Mouse (Mus musculus) midbrain, embryonic 14.5 days (tissue): Measurements from ENCODE around the gene Gm21865. TPM values are rescaled to one million over a fixed set of nuclear protein-coding genes. Genes with fewer than 3 reads are reported as not detected.
"Not testable (repeated sequence)": the region's sequence is repeated elsewhere in the genome, so short reads cannot be mapped to it uniquely, and the experiment has no call there.

Experiments used
- ATAC-seq: fragments of 200-750 bp; cut with Nextera tagmentation; 2 replicates; pipeline ENCODE4 v1.8.0; 2017; ENCODE audit warnings: moderate number of reproducible peaks, moderate library complexity; ENCODE audit not compliant: low FRiP score, low TSS enrichment
- DNase-seq: peaks from one replicate; pipeline ENCODE4 v3.0.0-alpha.2; 2015
- H3K27ac ChIP-seq: fragments of 300-500 bp; sonication (generic); replicated peaks from 2 replicates; pipeline ENCODE4 v1.5.1; 2014; ENCODE audit warnings: mild to moderate bottlenecking, low read depth, low read length, moderate library complexity
- H3K27me3 ChIP-seq: fragments of 300-500 bp; sonication (generic); 2 replicates; pipeline ENCODE4 v1.6.1; 2014; ENCODE audit warnings: low read length, control low read depth, mixed read lengths; ENCODE audit not compliant: control insufficient read depth, insufficient read depth
- H3K36me3 ChIP-seq: fragments of 300-500 bp; sonication (generic); 2 replicates; pipeline ENCODE4 v1.6.1; 2014; ENCODE audit warnings: low read length, control low read depth; ENCODE audit not compliant: control insufficient read depth, insufficient read depth
- H3K4me1 ChIP-seq: fragments of 300-500 bp; sonication (generic); 2 replicates; pipeline ENCODE4 v1.6.1; 2014; ENCODE audit warnings: mild to moderate bottlenecking, antibody characterized with exemption, low read length, control low read depth; ENCODE audit not compliant: control insufficient read depth, insufficient read depth
- H3K4me2 ChIP-seq: fragments of 300-500 bp; sonication (generic); 2 replicates; pipeline ENCODE4 v1.6.1; 2014; ENCODE audit warnings: mild to moderate bottlenecking, low read length, moderate library complexity
- H3K4me3 ChIP-seq: fragments of 300-500 bp; sonication (generic); replicated peaks from 2 replicates; pipeline ENCODE4 v1.5.1; 2014; ENCODE audit warnings: low read depth, low read length
- H3K9ac ChIP-seq: fragments of 300-500 bp; sonication (generic); replicated peaks from 2 replicates; pipeline ENCODE4 v1.6.1; 2014; ENCODE audit warnings: mild to moderate bottlenecking, low read length, moderate library complexity
- H3K9me3 ChIP-seq: fragments of 300-500 bp; sonication (generic); 2 replicates; pipeline ENCODE4 v1.6.1; 2016; ENCODE audit warnings: low read length, control low read depth, mixed read lengths; ENCODE audit not compliant: control insufficient read depth
- WGBS: fragments of 180-500 bp; shearing (Covaris S2); extraction: QIAGEN DNeasy Blood & Tissue Kit; methylation state at CpG from one replicate; pipeline ENCODE4 v1.1.7; 2014; 5-methylcytosine and 5-hydroxymethylcytosine counted together
- polyA plus RNA-seq: library from polyadenylated mRNA; unstranded; fragments of >200 nt; fragmentation: Nextera tagmentation; extraction: Ambion mirVana; gene quantifications from 2 replicates; pipeline ENCODE4 v1.2.1, GENCODE M21; 2014

Gm21865 gene
- not detected in 2 replicates for polyA plus RNA-seq

- not testable (repeated sequence) for H3K4me2 ChIP-seq, H3K9ac ChIP-seq, H3K4me3 ChIP-seq, DNase-seq, H3K27me3 ChIP-seq, ATAC-seq, H3K27ac ChIP-seq, H3K4me1 ChIP-seq, H3K36me3 ChIP-seq, H3K9me3 ChIP-seq
- WGBS: no CpG with 5 or more reads among the region's 7 CpGs
These were observed at the start of gene Gm21865 for GRCm38 (mm10) chrY:40316803-40317202. Gm21865 (minus strand) TSS chrY:40316903.

Other genes starting within 250 kb of the Gm21865 start
- not detected in 2 replicates for gene Gm21882, start 64.6 kb upstream of the Gm21865 start, polyA plus RNA-seq